Mouse (Mus musculus) hindbrain, embryonic 10.5 days (tissue): ENCODE measurements around the gene Abcb5. TPM values are rescaled to one million over a fixed set of nuclear protein-coding genes. Genes with fewer than 3 reads are reported as not detected.

ENCODE experiments used
- DNase-seq: peaks from one replicate; pipeline ENCODE4 v3.0.0-alpha.2; 2017; ENCODE audit warnings: low spot score
- H3K27ac ChIP-seq: fragments of 300-500 bp; sonication (generic); 2 replicates; pipeline ENCODE4 v1.5.1; 2016; ENCODE audit warnings: mild to moderate bottlenecking, moderate library complexity
- H3K27me3 ChIP-seq: fragments of 300-500 bp; sonication (generic); 2 replicates; pipeline ENCODE4 v1.6.1; 2016; ENCODE audit warnings: mild to moderate bottlenecking; ENCODE audit not compliant: poor library complexity, insufficient read depth, severe bottlenecking
- H3K36me3 ChIP-seq: fragments of 300-500 bp; sonication (generic); 2 replicates; pipeline ENCODE4 v1.6.1; 2016; ENCODE audit warnings: mild to moderate bottlenecking, moderate library complexity
- H3K4me1 ChIP-seq: fragments of 300-500 bp; sonication (generic); replicated peaks from 2 replicates; pipeline ENCODE4 v1.6.1; 2016; ENCODE audit warnings: mild to moderate bottlenecking
- H3K4me3 ChIP-seq: fragments of 300-500 bp; sonication (generic); 2 replicates; pipeline ENCODE4 v1.5.1; 2016; ENCODE audit warnings: mild to moderate bottlenecking, moderate library complexity
- H3K9me3 ChIP-seq: fragments of 300-500 bp; sonication (generic); 2 replicates; pipeline ENCODE4 v1.6.1; 2016; ENCODE audit warnings: mild to moderate bottlenecking, moderate library complexity
- WGBS: fragments of 180-500 bp; shearing (Covaris S2); methylation state at CpG from one replicate; pipeline ENCODE4 v1.1.7; 2016; 5-methylcytosine and 5-hydroxymethylcytosine counted together
- polyA plus RNA-seq: library from polyadenylated mRNA; unstranded; fragments of >200 nt; fragmentation: Nextera tagmentation; extraction: Ambion mirVana; gene quantifications from 2 replicates; pipeline ENCODE4 v1.2.1, GENCODE M21; 2016

Gene Abcb5
- polyA plus RNA-seq, 1 experiment from 2014 or later, result not detected

DNA sequence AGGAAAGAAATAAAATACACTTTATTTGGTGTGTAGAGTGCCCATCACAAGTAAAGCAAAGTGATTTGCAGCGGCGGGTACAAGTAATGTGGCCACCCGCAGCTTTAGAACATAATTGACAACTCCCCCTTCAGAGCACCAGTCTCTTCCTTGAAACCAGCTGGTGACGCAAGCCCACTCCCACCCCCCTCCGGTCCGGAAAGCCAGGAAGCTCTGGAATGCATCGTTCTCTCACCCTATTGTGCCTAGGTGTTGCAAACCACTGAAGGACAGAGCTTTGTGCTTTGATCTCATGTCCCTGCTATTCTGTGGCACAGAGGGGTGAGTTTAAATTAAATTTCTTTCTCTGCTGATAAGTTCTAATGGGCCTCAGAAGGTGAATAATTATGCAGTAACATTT lies 110.1 kb downstream of the Abcb5 start:
- H3K9me3 ChIP-seq, result no peaks in the 10 kb centered on the region
- H3K27me3 ChIP-seq, result peaks cover 43% of the 10 kb centered on the region
- H3K4me1 ChIP-seq, result peaks cover 41% of the 10 kb centered on the region
- no peaks in the 10 kb centered on the region for H3K36me3 ChIP-seq
- H3K27ac ChIP-seq, result no peak overlapping the region
- 2% methylated on average over 7 of the region's 7 CpGs for WGBS
- no peak overlapping the region for H3K4me3 ChIP-seq
- DNase-seq, result peak; percentile 27

DNA sequence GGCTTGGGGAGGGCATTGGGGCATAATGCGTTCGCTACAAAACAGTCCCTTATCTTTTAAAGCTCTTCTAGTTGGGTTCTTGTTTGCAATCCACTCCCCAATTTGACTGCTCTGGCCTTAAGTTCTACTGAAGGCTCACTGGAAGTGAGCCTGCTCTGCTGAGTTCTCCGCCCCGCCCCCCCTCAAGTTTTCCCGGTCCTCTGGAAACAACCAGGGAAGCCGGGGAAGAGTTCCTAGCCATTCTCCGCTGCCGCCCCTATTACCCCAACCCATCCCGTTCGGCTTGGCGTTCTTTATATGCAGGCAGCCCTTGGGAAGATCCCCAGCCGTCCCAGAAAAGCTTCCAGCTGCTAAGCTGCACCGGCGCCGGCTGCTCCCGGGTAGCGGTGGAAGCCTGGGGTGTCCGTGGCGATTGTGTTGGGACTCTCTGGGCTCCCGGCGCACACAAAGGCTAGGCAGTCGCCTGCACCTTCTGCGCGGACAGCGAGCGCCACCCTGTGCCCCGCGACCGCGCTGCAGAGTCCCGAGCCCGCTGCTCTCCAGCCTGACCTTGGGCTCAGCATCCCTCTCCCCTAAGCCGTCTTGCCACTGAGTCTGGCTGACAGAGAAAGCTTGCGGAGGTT lies 111.3 kb downstream of the Abcb5 start:
- H3K27me3 ChIP-seq, result peaks cover 52% of the 10 kb centered on the region
- H3K4me1 ChIP-seq, result peaks cover 41% of the 10 kb centered on the region
- under 1% methylated on average over 34 of the region's 34 CpGs for WGBS

DNA sequence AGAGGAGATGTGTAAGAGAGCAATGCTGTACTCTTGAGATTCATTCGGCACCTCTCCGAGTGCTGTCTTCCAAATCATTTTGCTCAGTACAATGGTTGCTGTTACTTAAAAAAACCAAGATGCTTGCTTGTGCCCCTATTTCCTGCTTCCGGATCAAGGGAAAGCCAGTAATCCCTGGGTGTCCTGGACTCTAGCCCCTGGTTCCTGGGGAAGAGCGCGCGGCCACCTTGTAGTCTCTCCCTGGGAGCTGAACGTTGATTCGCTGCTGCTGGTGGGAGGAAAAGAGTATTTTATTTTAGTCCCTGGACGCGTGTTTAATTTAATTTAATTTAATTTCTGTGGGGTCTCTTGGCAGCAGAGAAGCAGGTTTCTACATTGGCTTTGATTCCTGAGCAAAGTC lies 111.8 kb downstream of the Abcb5 start:
- Histone ChIP-seq H3K4me3 (peak overlapping the region; percentile 65), H3K4me1 (peaks cover 43% of the 10 kb centered on the region), H3K27me3 (peaks cover 57% of the 10 kb centered on the region), H3K36me3 (peaks cover 2% of the 10 kb centered on the region), H3K27ac (peak overlapping the region; percentile 87), H3K9me3 (no peaks in the 10 kb centered on the region)
- peak; percentile 40 for DNase-seq
- 2% methylated on average over 10 of the region's 10 CpGs for WGBS

More for the DNA sequence above, 111.3 kb downstream of the Abcb5 start:
- Histone ChIP-seq H3K27ac (peak overlapping the region; percentile 87), H3K9me3 (no peaks in the 10 kb centered on the region), H3K36me3 (no peaks in the 10 kb centered on the region), H3K4me3 (peak overlapping the region; percentile 65)
- peak; percentile 92 for DNase-seq

DNA sequence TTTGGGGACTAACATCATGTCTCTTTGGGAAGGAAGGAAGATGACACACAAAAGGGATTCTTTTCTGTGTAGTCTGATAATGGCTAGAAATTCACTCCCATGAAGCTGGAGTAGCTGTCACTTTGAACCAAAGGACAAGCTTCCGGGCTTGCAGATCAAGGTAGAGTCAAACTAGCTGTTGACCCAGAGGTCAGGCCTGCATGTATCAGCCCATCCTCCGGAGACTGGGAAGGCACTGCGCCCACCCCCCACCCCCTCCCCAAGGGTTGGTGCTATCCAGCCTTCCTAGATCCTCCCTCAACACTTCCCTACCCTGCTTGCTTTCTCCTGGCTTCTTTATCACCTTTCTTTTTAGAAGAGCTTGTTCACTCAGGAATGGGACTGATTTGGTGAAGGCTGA lies 112.9 kb downstream of the Abcb5 start:
- H3K27me3 ChIP-seq, result peaks cover 68% of the 10 kb centered on the region
- H3K4me1 ChIP-seq, result peaks cover 54% of the 10 kb centered on the region
- H3K36me3 ChIP-seq, result peaks cover 10% of the 10 kb centered on the region
- H3K4me3 ChIP-seq, result peak overlapping the region; percentile 65
- peak; percentile 48 for DNase-seq
- H3K9me3 ChIP-seq, result no peaks in the 10 kb centered on the region
- WGBS, result 2% methylated on average over 3 of the region's 3 CpGs
- H3K27ac ChIP-seq, result peak overlapping the region; percentile 24; the same call in 1 of the 2 replicates

DNA sequence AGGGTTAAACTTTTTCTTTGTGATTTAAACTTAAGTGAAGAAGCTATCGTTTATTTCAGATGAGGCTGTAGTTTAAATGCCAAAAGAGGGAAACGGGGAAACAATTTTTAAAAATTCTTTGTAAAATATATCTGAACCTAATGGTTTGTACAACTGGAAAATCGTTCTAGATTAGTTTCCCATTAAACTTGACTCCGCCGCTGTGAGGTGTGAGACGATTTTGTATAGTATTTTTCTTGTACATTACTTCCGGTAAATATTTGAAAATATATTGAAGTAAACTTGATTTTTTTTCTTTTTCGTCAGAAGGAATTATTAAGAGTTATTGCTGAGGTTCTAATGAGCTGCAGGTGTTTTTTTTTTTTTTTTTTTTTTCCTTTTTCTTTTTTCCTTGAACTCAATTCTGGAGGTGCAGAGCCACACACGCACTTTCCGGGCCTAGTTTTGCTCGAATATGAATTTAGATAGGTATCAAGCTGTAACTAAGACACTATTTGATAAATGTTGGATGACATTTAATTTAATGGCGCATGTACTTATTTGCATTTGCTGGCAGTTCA lies 115.3 kb downstream of the Abcb5 start:
- DNase-seq, result no peak
- Histone ChIP-seq H3K36me3 (peaks cover 10% of the 10 kb centered on the region), H3K4me1 (peaks cover 59% of the 10 kb centered on the region), H3K4me3 (peak overlapping the region; percentile 65), H3K27ac (peak overlapping the region; percentile 93; the same call in 1 of the 2 replicates), H3K27me3 (peaks cover 84% of the 10 kb centered on the region), H3K9me3 (no peaks in the 10 kb centered on the region)
- WGBS, result 19% methylated on average over 12 of the region's 12 CpGs

DNA sequence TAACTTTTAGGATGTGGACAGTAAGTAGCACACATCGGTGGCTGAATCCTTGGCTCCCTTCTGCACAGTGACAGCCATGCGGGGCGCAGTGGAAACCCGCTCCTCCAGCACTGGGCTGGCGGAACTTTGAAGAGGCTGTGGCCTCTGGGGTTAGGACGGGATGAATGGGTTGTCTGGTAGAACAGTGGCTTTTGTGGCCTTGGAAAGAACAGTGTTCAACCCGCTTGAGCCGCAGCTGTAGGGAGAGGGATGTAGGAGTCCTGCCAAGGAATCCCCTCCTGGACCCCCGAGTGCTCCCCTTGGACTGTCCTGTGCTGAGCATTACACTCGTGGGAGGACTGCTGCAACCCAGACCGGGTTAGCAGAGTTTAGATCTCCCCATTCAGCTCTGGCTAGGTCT lies 116.2 kb downstream of the Abcb5 start:
- 0% methylated on average over 11 of the region's 11 CpGs for WGBS
- Histone ChIP-seq H3K4me1 (peaks cover 61% of the 10 kb centered on the region), H3K4me3 (peak overlapping the region; percentile 65), H3K27ac (peak overlapping the region; percentile 93), H3K36me3 (peaks cover 10% of the 10 kb centered on the region), H3K27me3 (peaks cover 90% of the 10 kb centered on the region), H3K9me3 (no peaks in the 10 kb centered on the region)
- DNase-seq, result peak; percentile 65

DNA sequence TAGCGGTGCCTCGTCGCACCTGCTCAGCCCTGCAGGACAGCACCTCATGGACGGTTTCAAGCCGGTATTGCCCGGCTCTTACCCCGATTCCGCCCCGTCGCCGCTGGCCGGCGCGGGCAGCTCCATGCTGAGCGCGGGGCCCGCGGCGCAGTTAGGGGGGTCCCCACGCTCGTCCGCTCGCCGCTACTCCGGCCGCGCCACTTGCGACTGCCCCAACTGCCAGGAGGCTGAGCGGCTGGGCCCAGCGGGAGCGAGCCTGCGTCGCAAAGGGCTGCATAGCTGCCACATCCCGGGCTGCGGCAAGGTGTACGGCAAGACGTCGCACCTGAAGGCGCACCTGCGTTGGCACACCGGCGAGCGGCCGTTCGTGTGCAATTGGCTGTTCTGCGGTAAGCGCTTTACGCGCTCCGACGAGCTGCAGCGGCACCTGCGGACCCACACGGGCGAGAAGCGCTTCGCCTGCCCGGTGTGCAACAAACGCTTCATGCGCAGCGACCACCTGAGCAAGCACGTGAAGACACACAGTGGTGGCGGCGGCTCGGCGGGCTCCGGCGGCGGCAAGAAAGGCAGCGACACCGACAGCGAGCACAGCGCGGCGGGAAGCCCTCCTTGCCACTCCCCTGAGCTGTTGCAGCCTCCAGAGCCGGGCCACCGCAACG lies 116.9 kb downstream of the Abcb5 start:
- Histone ChIP-seq H3K27me3 (peaks cover 96% of the 10 kb centered on the region), H3K9me3 (no peaks in the 10 kb centered on the region), H3K4me3 (peak overlapping the region; percentile 65), H3K27ac (peak overlapping the region; percentile 93), H3K36me3 (peaks cover 10% of the 10 kb centered on the region), H3K4me1 (peaks cover 58% of the 10 kb centered on the region)
- under 1% methylated on average over 78 of the region's 78 CpGs for WGBS
- peak; percentile 58 for DNase-seq

DNA sequence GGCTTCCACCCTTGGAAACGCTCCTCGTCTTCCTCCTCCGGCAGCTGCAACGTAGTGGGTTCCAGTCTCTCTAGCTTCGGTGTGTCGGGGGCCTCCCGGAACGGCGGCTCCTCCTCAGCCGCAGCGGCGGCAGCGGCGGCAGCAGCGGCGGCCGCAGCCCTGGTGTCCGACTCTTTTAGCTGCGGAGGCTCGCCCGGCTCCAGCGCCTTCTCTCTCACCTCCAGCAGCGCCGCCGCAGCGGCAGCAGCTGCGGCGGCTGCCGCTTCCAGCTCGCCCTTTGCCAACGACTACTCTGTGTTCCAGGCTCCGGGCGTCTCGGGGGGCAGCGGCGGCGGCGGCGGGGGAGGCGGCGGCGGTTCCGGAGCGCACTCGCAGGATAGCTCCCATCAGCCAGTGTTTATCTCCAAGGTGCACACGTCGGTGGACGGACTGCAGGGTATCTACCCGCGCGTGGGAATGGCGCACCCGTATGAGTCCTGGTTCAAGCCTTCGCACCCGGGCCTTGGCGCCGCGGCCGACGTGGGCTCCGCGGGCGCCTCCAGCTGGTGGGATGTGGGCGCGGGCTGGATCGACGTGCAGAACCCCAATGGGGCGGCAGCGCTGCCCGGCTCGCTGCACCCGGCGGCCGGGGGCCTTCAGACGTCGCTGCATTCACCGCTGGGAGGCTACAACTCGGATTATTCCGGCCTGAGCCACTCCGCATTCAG lies 117.6 kb downstream of the Abcb5 start:
- Histone ChIP-seq H3K4me3 (peak overlapping the region; percentile 65), H3K36me3 (peaks cover 10% of the 10 kb centered on the region), H3K9me3 (no peaks in the 10 kb centered on the region), H3K27ac (peak overlapping the region; percentile 93), H3K27me3 (peaks cover 96% of the 10 kb centered on the region), H3K4me1 (peaks cover 52% of the 10 kb centered on the region)
- WGBS, result under 1% methylated on average over 80 of the region's 80 CpGs
- peak; percentile 69 for DNase-seq

DNA sequence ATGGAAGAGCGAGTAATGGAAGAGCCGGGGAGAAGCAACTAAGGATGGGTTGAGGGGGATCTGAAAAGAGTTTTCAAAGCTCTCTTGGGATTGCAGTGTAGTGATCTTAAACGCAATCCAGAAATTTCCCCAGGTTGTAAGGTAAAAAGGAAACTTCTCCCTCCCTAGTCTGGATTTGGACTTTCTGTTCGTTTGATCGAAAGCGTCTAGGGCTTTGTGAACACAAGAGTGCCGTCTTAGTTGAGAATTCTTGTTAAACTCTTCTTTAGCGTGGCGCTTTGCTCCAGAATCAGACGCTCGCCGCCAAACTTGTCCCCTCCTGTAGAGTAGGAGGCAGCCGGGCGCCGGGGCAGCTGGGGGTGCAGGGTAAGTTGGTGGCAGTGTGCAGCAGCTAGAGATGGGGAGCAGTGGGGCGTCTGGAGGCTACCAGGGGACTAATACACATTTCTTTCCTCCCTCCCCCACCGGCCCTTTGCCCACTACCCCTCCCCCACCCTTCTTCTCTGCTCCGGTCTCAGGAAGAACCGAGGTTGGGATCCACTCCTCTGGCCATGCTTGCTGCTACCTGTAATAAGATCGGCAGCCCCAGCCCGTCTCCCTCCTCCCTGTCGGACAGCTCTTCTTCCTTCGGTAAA lies 118.2 kb downstream of the Abcb5 start:
- WGBS, result under 1% methylated on average over 23 of the region's 23 CpGs

DNA sequence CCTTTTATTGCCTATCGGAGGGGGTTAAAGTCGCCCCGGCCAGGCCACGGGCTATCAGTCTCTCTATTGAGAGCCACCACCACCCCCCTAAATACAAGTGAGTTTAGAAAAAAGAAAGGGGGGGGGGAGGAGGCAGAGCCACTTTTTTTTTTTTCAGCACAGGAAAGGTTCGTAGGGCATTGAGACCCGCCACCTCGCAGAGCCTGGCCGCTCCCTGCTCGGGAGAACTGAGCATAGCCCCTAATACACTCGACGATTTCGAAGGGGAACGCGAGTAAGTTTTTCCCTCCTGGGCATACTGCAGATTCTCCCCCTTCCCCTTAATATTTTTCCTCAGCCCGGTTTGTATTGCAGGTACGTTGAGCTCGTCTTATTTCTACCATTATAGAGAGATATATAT lies 118.8 kb downstream of the Abcb5 start:
- Histone ChIP-seq H3K36me3 (peaks cover 10% of the 10 kb centered on the region), H3K27ac (peak overlapping the region; percentile 93), H3K4me3 (peak overlapping the region; percentile 65), H3K9me3 (no peaks in the 10 kb centered on the region), H3K27me3 (peaks cover 96% of the 10 kb centered on the region), H3K4me1 (peaks cover 55% of the 10 kb centered on the region)
- DNase-seq, result no peak
- whole genome bisulfite sequencing, result under 1% methylated on average over 17 of the region's 17 CpGs

More for the DNA sequence above, 118.2 kb downstream of the Abcb5 start:
- Histone ChIP-seq H3K36me3 (peaks cover 10% of the 10 kb centered on the region), H3K27me3 (peaks cover 96% of the 10 kb centered on the region), H3K9me3 (no peaks in the 10 kb centered on the region), H3K4me1 (peaks cover 52% of the 10 kb centered on the region), H3K4me3 (peak overlapping the region; percentile 65), H3K27ac (peak overlapping the region; percentile 93)
- peak; percentile 69 for DNase-seq

DNA sequence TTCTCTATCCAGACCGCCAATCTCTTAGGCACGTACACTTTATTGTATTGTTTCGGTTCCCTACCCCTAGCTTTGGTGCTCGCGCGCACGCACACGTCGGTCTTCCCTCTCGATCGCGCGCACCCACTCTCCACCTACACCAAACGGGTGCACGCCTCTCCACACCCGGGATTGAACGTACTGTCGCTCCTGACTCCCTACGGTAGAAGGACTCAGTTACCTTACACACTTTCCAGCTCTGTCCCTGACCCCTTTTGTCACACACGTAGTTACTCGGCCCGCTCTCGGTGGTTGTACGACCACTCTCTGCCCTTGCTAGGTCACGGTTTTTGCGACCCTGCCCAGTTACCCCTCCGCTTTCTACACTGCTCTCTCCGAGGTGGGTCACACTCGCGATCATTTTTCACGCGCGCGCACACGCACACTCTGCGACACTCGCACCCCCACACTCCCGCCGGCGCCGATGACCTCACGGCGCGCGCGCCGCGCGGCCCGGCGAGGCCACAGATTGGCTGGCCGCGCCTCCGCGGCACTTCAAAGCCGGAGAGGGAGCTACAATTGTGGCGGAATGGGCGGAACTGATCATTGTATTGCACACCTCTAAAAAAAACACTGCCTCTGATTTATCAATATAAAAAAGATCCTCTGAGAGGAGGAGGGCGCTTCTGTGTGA lies 119.4 kb downstream of the Abcb5 start:
- H3K36me3 ChIP-seq, result peaks cover 10% of the 10 kb centered on the region
- DNase-seq, result peak; percentile 84
- H3K27ac ChIP-seq, result peak overlapping the region; percentile 93
- WGBS, result under 1% methylated on average over 59 of the region's 59 CpGs
- peak overlapping the region; percentile 65 for H3K4me3 ChIP-seq
- H3K9me3 ChIP-seq, result no peaks in the 10 kb centered on the region
- peaks cover 95% of the 10 kb centered on the region for H3K27me3 ChIP-seq
- H3K4me1 ChIP-seq, result peaks cover 59% of the 10 kb centered on the region

DNA sequence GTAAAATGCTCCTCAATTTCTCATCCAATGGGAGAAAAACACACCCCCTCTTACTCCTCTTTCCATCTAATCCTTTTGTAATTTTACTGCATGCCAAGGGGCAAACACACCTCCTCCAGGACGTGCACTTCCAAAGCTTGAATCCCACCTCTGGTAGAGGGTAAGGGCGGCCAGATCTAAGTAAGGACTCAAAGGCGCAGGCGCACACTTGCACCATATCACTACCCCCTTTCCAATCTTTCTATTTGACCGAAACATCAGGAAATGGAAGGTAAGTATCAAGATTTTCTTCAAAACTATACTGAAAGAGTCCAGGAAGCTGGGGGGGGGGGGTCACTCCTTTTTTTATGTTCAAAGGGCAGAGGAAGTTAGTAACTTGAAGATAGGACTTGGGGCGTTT lies 120.0 kb downstream of the Abcb5 start, which contains the start of gene Sp8:
TSS of gene Sp8 (plus strand) at position 109 of the 400 bp plus-strand sequence.
- H3K36me3 ChIP-seq, result peaks cover 10% of the 10 kb centered on the region
- H3K27ac ChIP-seq, result peak within 1 kb of the TSS; percentile 93
- peaks cover 96% of the 10 kb centered on the region for H3K27me3 ChIP-seq
- 0% methylated on average over 6 of the region's 6 CpGs for WGBS
- no peaks in the 10 kb centered on the region for H3K9me3 ChIP-seq
- peaks cover 65% of the 10 kb centered on the region for H3K4me1 ChIP-seq
- peak within 1 kb of the TSS; percentile 65 for H3K4me3 ChIP-seq
- no peak for DNase-seq
